Mouse (Mus musculus) hindbrain, embryonic 16.5 days (tissue): ENCODE measurements at regions not wholly inside any gene's neighbourhood (a gene's known extent, or its start where the extent isn't known, plus 50 kb on each side); places are given as distances from the start of the nearest gene placed in this dataset.

Experiments used
- ATAC-seq: fragments of 200-750 bp; cut with Nextera tagmentation; 2 replicates; pipeline ENCODE4 v1.8.0; 2017; ENCODE audit warnings: moderate TSS enrichment, moderate library complexity
- H3K27ac ChIP-seq: fragments of 300-500 bp; sonication (generic); 2 replicates; pipeline ENCODE4 v1.5.1; 2014; ENCODE audit warnings: low read depth, mild to moderate bottlenecking, control low read depth, low read length, moderate library complexity
- H3K27me3 ChIP-seq: fragments of 300-500 bp; sonication (generic); replicated peaks from 2 replicates; pipeline ENCODE4 v1.6.1; 2014; ENCODE audit warnings: low read length; ENCODE audit not compliant: control insufficient read depth, insufficient read depth
- H3K36me3 ChIP-seq: fragments of 300-500 bp; sonication (generic); 2 replicates; pipeline ENCODE4 v1.6.1; 2014; ENCODE audit warnings: mild to moderate bottlenecking, low read length, moderate library complexity, mixed read lengths; ENCODE audit not compliant: control insufficient read depth, insufficient read depth
- H3K4me1 ChIP-seq: fragments of 300-500 bp; sonication (generic); 2 replicates; pipeline ENCODE4 v1.6.1; 2014; ENCODE audit warnings: low read depth, low read length; ENCODE audit not compliant: control insufficient read depth, insufficient read depth
- H3K4me2 ChIP-seq: fragments of 300-500 bp; sonication (generic); 2 replicates; pipeline ENCODE4 v1.6.1; 2014; ENCODE audit warnings: mild to moderate bottlenecking, low read length, control low read depth, moderate library complexity
- H3K4me3 ChIP-seq: fragments of 300-500 bp; sonication (generic); 2 replicates; pipeline ENCODE4 v1.5.1; 2014; ENCODE audit warnings: mild to moderate bottlenecking, low read length, control low read depth, moderate library complexity
- H3K9ac ChIP-seq: fragments of 300-500 bp; sonication (generic); 2 replicates; pipeline ENCODE4 v1.6.1; 2014; ENCODE audit warnings: low read depth, mild to moderate bottlenecking, control low read depth, low read length, moderate library complexity
- H3K9me3 ChIP-seq: fragments of 300-500 bp; sonication (generic); 2 replicates; pipeline ENCODE4 v1.6.1; 2014; ENCODE audit warnings: mild to moderate bottlenecking, low read length, moderate library complexity; ENCODE audit not compliant: control insufficient read depth
- WGBS: fragments of 180-500 bp; shearing (Covaris S2); extraction: QIAGEN DNeasy Blood & Tissue Kit; methylation state at CpG from one replicate; pipeline ENCODE4 v1.1.7; 2014; 5-methylcytosine and 5-hydroxymethylcytosine counted together

- H3K27me3 ChIP-seq, result no peaks in the 10 kb centered on the region
- no peak overlapping the region for H3K9ac ChIP-seq
- H3K4me2 ChIP-seq, result no peak overlapping the region
- ATAC-seq, result no peak
- 53% methylated on average over 2 of the region's 2 CpGs for WGBS
- no peak overlapping the region for H3K4me3 ChIP-seq
- no peaks in the 10 kb centered on the region for H3K4me1 ChIP-seq
- H3K9me3 ChIP-seq, result no peaks in the 10 kb centered on the region
- no peak overlapping the region for H3K27ac ChIP-seq
- H3K36me3 ChIP-seq, result no peaks in the 10 kb centered on the region
These were observed 882.9 kb upstream of the Lrrn3 start for GRCm38 (mm10) chr12:42369029-42369577.

DNA sequence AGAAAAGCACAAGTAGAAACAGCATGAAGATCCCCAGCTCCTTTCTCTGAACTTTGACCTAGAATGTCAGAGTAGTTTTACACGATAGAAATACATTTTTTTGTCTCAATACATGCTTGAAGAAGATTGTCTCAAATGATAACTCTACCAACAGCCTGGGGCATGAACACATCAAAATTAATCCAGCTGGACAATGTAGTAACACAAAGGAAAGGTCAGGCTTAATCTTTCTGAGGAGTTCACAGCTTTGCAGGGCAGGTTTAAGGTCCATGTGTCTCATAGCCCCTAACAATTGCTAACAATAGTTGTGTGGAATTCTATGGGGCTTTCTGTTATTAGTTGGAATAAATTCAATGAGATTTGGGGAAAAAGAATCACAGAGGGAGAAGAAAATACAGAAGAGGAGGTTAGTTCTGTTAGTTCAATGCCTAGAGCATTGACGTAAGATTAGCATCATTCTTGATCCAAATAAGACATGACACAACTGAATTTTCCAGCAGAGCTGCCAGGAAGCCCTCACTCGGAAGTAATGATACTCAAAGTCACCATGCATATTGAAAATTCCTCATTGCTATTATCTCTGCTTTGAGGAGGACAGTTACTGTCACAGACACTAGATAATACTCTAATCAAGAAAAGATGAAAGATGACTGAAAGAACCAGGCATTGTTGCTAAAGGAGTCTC lies 852.9 kb upstream of the Lrrn3 start:
- H3K4me3 ChIP-seq, result no peak overlapping the region
- H3K27ac ChIP-seq, result no peak overlapping the region
- no peaks in the 10 kb centered on the region for H3K4me1 ChIP-seq
- no peak for ATAC-seq
- H3K27me3 ChIP-seq, result no peaks in the 10 kb centered on the region
- H3K4me2 ChIP-seq, result no peak overlapping the region
- no peak overlapping the region for H3K9ac ChIP-seq
- no peaks in the 10 kb centered on the region for H3K36me3 ChIP-seq
- 79% methylated on average over 3 of the region's 3 CpGs for WGBS
- H3K9me3 ChIP-seq, result no peaks in the 10 kb centered on the region

DNA sequence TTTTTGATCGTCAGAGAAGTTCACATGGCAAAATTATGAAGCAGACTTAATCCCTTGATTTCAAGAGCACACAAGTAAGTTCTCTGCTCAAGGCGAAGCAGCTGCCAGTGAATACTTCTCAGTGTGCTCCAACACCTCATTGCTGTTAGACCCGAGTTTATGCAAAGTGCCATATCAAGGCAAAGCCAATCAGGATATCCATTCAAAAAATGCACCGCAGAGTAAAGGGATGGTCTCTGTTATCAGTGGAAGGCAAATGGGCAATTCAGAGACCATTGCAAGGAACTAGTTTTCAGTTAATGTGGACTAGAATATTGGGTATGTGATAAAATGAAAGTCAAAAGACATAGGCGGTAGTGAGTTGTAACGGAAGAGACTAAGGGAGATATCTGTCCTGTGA lies 820.2 kb upstream of the Lrrn3 start:
- H3K4me1 ChIP-seq, result no peaks in the 10 kb centered on the region
- no peak overlapping the region for H3K4me3 ChIP-seq
- H3K9ac ChIP-seq, result no peak overlapping the region
- 87% methylated on average over 6 of the region's 6 CpGs for WGBS
- no peaks in the 10 kb centered on the region for H3K36me3 ChIP-seq
- H3K4me2 ChIP-seq, result no peak overlapping the region
- H3K27ac ChIP-seq, result no peak overlapping the region
- no peaks in the 10 kb centered on the region for H3K27me3 ChIP-seq
- no peak for ATAC-seq
- H3K9me3 ChIP-seq, result peaks cover 4% of the 10 kb centered on the region; the same call in 1 of the 2 replicates

GRCm38 (mm10) chr12:42277241-42278032 lies 791.2 kb upstream of the Lrrn3 start:
- H3K4me2 ChIP-seq, result no peak overlapping the region
- H3K4me3 ChIP-seq, result no peak overlapping the region
- H3K9ac ChIP-seq, result no peak overlapping the region
- no peak overlapping the region for H3K27ac ChIP-seq
- WGBS, result 78% methylated on average over 9 of the region's 9 CpGs
- no peak for ATAC-seq
- H3K27me3 ChIP-seq, result no peaks in the 10 kb centered on the region
- no peaks in the 10 kb centered on the region for H3K4me1 ChIP-seq
- H3K9me3 ChIP-seq, result no peaks in the 10 kb centered on the region
- H3K36me3 ChIP-seq, result no peaks in the 10 kb centered on the region

DNA sequence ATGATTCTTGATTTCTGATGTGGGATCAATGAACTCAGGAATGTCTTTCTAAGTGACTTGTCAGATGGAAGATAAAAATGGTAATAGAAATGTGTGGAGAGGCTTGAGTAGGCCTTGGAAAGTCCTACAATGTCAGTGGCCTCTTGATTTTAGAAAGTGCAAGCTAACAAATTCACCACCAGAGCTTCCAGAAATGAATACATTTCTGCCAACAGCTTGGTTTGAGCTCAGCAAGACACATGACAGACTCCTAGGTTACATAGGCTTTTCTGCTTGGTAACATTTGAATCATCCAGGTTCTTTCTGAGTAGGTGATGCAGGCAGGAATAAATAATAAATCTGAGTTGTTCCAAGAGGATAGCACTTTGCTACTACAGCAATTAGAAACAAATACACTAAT lies 764.2 kb upstream of the Lrrn3 start:
- Histone ChIP-seq H3K4me1 (no peaks in the 10 kb centered on the region), H3K27me3 (no peaks in the 10 kb centered on the region), H3K9me3 (no peaks in the 10 kb centered on the region), H3K4me2 (no peak overlapping the region), H3K9ac (no peak overlapping the region), H3K27ac (no peak overlapping the region), H3K36me3 (no peaks in the 10 kb centered on the region), H3K4me3 (no peak overlapping the region)
- no peak for ATAC-seq

DNA sequence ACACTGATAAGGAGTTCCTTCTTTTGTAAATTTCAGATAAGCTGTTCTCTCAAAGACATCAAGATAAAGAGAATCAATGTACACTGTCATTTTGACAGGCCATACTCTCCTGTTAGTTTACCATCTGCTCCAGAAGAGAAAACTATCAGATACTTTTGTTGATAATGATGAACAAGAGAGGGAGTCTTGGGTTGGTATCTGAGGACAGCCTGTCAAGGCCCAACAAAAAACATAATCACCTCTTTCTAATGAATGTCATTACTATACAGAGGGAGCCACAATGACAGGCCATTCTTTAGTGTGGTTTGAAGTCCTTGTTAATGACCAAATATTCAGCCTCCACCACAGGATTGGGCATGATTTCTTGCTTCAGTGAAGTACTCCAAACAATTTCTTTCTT lies 743.0 kb upstream of the Lrrn3 start:
- Histone ChIP-seq H3K4me3 (no peak overlapping the region), H3K27ac (no peak overlapping the region), H3K27me3 (no peaks in the 10 kb centered on the region), H3K9ac (no peak overlapping the region), H3K36me3 (no peaks in the 10 kb centered on the region), H3K4me1 (no peaks in the 10 kb centered on the region), H3K9me3 (no peaks in the 10 kb centered on the region), H3K4me2 (no peak overlapping the region)
- ATAC-seq, result no peak

- no peaks in the 10 kb centered on the region for H3K36me3 ChIP-seq
- 93% methylated on average over 1 of the region's 1 CpGs for WGBS
- H3K4me3 ChIP-seq, result no peak overlapping the region
- H3K9ac ChIP-seq, result no peak overlapping the region
- no peak for ATAC-seq
- no peak overlapping the region for H3K4me2 ChIP-seq
- no peaks in the 10 kb centered on the region for H3K27me3 ChIP-seq
- no peaks in the 10 kb centered on the region for H3K4me1 ChIP-seq
- no peak overlapping the region for H3K27ac ChIP-seq
- H3K9me3 ChIP-seq, result no peaks in the 10 kb centered on the region
These were observed 695.4 kb upstream of the Lrrn3 start for GRCm38 (mm10) chr12:42181646-42182045.

DNA sequence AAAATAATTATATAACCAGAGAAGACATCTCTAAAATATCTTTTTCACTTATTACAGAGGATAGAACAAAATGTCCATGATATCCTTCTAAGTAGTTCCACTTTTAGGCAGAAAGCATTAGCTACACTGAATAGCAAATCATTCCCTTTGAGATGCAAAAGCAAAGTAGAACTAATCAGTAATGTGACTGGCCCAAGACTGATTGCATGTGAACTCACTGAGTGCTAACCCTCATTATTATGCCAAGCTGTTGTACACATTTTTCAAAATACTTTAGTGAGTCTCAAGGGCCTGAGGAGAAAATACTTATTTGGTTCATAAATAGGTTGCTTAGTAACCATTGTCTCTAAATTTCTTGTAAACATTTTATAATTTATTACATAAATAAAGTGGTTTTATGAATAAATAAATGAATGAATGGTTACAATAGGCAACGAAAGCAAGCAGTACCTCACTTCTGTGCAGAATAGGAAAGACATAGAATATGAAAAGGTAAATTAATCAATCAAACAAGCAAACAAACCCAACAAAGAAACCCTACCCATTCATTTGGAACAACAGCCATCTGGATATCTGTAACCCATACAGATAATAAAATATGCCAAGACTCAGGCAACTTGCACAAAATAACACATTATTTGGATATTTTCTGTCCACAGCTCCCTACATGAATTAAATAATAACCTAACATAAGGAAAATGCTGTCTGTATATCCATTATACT lies 693.9 kb upstream of the Lrrn3 start:
- Histone ChIP-seq H3K27me3 (no peaks in the 10 kb centered on the region), H3K4me2 (no peak overlapping the region), H3K9me3 (no peaks in the 10 kb centered on the region), H3K4me1 (no peaks in the 10 kb centered on the region), H3K27ac (no peak overlapping the region), H3K4me3 (no peak overlapping the region), H3K9ac (no peak overlapping the region), H3K36me3 (no peaks in the 10 kb centered on the region)
- ATAC-seq, result peak; percentile 30; the same call in 1 of the 2 replicates
- 44% methylated on average over 1 of the region's 1 CpGs for WGBS

- Histone ChIP-seq H3K4me1 (no peaks in the 10 kb centered on the region), H3K27ac (no peak overlapping the region), H3K27me3 (no peaks in the 10 kb centered on the region), H3K36me3 (no peaks in the 10 kb centered on the region), H3K9ac (no peak overlapping the region), H3K4me2 (no peak overlapping the region), H3K9me3 (0 out of 2 replicates have a peak, but pooled peaks cover 2% of the 10 kb centered on the region), H3K4me3 (no peak overlapping the region)
- ATAC-seq, result no peak
- WGBS, result 91% methylated on average over 4 of the region's 4 CpGs
These were observed 661.7 kb upstream of the Lrrn3 start for GRCm38 (mm10) chr12:42147971-42148370.
